Mouse (Mus musculus) bone marrow macrophage, adult 2 months (primary cell): ENCODE measurements around the gene Pcnx2.

ENCODE experiments used
- CTCF ChIP-seq: IDR thresholded peaks from 2 replicates; pipeline ENCODE4 v1.5.1; 2012; ENCODE audit warnings: low read depth, mild to moderate bottlenecking, low read length, moderate library complexity
- POLR2A ChIP-seq: IDR thresholded peaks from 2 replicates; pipeline ENCODE4 v1.6.1; 2012; ENCODE audit warnings: mild to moderate bottlenecking, low read depth, low read length, borderline replicate concordance

DNA sequence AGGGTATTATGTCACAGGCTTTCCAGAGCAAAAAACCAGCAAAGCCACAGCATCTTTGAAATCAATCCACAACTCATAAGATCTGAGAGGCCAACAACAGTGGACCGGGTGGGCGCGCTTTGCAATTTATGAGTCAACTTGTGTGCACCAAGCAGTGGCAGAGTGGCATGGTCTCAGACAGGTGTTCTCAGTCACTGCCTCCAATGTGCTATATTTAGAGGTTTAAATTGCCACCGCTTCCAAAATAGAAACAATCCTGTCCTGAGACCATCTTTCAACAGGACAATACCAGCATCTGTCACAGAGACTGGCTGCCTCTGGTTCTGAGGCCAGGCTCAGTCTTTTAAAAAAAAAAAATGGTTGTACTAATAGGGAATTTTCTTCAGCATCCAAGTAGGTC, 42.0 kb downstream of the Pcnx2 start:
- TF ChIP-seq POLR2A: no peak
- no peak for TF ChIP-seq CTCF
